Mouse (Mus musculus) small intestine, adult 2 months (tissue): ENCODE data around the gene Comtd1.

ENCODE experiments used
- CTCF ChIP-seq: fragments of 200-500 bp; IDR thresholded peaks from 2 replicates; pipeline ENCODE4 v1.5.1; 2012; ENCODE audit warnings: low read depth, mild to moderate bottlenecking, control low read depth, inconsistent platforms, low read length, moderate library complexity, mixed read lengths; ENCODE audit not compliant: insufficient replicate concordance, insufficient read length; ENCODE audit errors: extremely low read depth
- POLR2A ChIP-seq: fragments of 200-500 bp; IDR thresholded peaks from 2 replicates; pipeline ENCODE4 v1.6.1; 2012; ENCODE audit warnings: low read depth, mild to moderate bottlenecking, control low read depth, inconsistent platforms, low read length, moderate library complexity

GRCm38 (mm10) chr14:21825786-21826491 lies 22.8 kb downstream of the Comtd1 start:
- no peak for TF ChIP-seq CTCF
- TF ChIP-seq POLR2A: no peak
